Mouse (Mus musculus): ENCODE results near the gene Dnajb6.
"Not testable (repeated sequence)": the region's sequence is repeated elsewhere in the genome, so short reads cannot be mapped to it uniquely, and the experiment has no call there.

Gene Dnajb6

DNA sequence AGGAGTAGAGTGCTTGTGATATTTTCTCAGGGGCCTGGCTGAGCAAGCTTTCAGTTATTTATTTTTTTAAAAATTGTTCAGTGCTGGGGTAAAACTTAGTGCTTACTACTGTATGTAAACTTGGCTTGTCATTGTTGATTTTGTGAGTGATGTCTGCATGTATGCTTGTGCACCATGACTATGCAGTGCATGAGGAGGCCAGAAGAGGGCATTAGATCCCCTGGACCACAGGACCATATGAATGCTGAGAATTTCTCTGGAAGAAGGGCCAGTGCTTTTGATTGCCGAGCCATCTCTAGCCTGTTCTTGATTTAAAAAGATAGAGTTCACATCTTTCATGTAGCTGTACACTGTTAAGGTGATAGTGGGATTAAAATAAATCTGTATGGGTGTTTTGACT lies 35.4 kb downstream of the Dnajb6 start:
- no peak for DNase-seq (ENCODE audit: low spot score in 2 of 2)

DNA sequence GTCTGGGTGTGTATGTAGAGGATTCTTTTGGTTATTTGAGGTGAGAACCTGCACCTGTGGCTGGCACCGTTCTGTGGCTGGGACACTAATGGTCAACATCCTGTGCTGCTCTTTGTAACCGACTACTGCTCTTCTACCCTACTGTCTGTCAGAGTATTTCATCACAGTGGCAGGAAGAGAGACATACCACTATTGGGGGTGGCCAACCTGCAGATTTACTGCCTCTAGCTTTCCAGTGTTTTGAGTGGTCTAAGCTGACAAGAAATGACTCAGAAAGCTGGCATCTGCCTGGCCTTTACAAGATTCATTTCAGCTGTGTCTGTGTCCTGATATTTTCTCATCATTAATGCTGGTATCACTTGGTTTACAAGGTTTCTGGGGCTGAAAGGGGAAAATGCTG lies 36.5 kb downstream of the Dnajb6 start:
- DNase-seq (ENCODE audit: low spot score in 2 of 2): no peak

GRCm38 (mm10) chr5:29772651-29773330 lies 37.3 kb downstream of the Dnajb6 start:
- peak in 1 of 2 experiments; percentile 9 for DNase-seq (ENCODE audit: low spot score in 2 of 2)

- no peak for DNase-seq (ENCODE audit: low spot score in 2 of 2)
Measured at GRCm38 (mm10) chr5:29773460-29774150, 38.1 kb downstream of the Dnajb6 start.

DNA sequence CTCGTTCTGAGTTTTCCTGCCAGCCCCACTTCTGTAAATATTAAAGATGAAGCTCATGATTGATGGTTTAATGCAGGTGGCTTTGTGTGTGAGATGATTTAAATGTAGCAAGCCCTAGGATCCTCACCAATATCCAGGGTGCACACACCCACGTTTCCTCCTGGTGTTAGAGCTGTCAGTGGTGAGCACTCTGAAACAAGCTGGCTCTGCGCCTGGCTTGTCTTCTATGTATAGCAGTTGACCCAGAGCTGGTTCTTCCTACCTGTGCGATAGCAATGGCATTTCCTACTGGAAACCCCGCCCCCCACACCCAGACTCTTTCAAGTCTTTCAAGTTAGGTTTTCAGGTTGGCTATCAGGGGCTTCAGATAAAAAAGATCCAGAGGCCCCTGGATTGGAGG lies 39.9 kb downstream of the Dnajb6 start:
- no peak for DNase-seq (ENCODE audit: low spot score in 2 of 2)

- DNase-seq (ENCODE audit: low spot score in 2 of 2): no peak
Measured at GRCm38 (mm10) chr5:29778029-29778428, 42.5 kb downstream of the Dnajb6 start.

DNA sequence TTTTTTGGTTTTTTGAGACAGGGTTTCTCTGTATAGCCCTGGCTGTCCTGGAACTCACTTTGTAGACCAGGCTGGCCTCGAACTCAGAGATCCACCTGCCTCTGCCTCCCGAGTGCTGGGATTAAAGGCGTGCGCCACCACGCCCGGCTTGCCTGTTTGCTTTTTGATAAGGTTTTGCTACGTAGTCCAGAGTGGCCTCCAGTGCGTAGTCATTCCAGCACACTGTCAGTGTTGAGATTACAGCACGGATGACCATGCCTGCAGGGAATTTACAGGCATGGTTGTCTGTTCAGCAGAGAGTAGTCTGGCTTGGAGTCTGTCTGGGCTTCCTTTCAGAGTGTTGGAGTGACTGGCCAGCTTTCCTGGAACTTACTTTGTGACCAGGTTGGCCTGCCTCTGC lies 44.2 kb downstream of the Dnajb6 start:
- DNase-seq (ENCODE audit: low spot score in 2 of 2): not testable (repeated sequence)

GRCm38 (mm10) chr5:29782261-29782660 lies 46.8 kb downstream of the Dnajb6 start:
- no peak for DNase-seq (ENCODE audit: low spot score in 2 of 2)

DNA sequence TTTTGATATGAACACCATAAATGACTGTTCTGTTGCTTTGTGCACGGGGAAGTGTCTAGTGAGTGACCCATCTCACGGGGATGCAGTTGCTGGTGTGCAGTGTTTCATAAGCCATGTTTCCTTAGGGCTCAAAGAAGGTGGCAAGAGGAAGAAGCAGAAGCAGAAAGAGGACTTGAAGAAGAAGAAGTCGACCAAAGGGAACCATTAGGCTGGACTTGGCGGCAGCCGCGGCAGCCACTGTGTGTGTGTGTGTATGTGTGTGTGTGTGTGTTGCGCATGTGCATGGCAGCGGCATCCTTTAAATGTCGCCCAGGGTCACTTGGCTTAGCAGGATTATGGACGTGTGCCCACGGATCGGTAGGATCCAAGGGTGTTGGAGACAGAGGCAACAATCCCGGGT lies 49.4 kb downstream of the Dnajb6 start:
- DNase-seq (ENCODE audit: low spot score in 2 of 2): not testable (repeated sequence)

DNA sequence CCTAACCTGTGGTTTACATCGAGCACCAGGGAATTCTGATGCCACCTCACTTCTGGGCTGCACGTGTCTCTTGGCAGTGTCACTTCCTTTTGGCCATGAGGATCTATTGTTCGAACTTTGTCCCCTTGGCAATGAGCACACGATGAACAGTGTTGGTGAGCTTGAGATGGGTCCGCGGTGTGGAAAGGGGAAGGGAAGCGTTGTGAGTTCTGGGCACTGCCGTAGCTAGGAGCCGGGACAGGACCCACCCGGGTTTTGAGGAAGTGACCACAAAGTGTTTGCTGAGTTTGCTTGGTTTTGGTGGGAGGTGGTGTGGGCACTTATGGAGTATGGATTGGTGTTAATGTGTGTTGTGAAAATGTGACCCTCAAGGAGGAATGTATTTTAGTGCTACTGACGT lies 50.5 kb downstream of the Dnajb6 start:
- not testable (repeated sequence) for DNase-seq (ENCODE audit: low spot score in 2 of 2)

GRCm38 (mm10) chr5:29794933-29795332 lies 59.4 kb downstream of the Dnajb6 start:
- not testable (repeated sequence) for DNase-seq (ENCODE audit: low spot score in 2 of 2)

GRCm38 (mm10) chr5:29808940-29809339 lies 73.5 kb downstream of the Dnajb6 start:
- DNase-seq (ENCODE audit: low spot score in 2 of 2): no peak

GRCm38 (mm10) chr5:29811377-29811921 lies 76.0 kb downstream of the Dnajb6 start:
- DNase-seq (ENCODE audit: low spot score in 2 of 2): not testable (repeated sequence)

- peak; percentile 3 to 4 for DNase-seq (ENCODE audit: low spot score in 2 of 2)
Measured at GRCm38 (mm10) chr5:29816523-29817242, 81.2 kb downstream of the Dnajb6 start.

GRCm38 (mm10) chr5:29817400-29817799 lies 81.9 kb downstream of the Dnajb6 start:
- no peak for DNase-seq (ENCODE audit: low spot score in 2 of 2)

GRCm38 (mm10) chr5:29818287-29818686 lies 82.8 kb downstream of the Dnajb6 start:
- DNase-seq (ENCODE audit: low spot score in 2 of 2): no peak

- peak; percentile 15 to 31 for DNase-seq (ENCODE audit: low spot score in 2 of 2)
Measured at GRCm38 (mm10) chr5:29824796-29825195, 89.3 kb downstream of the Dnajb6 start.

GRCm38 (mm10) chr5:29826780-29827179 lies 91.3 kb downstream of the Dnajb6 start:
- no peak for DNase-seq (ENCODE audit: low spot score in 2 of 2)

DNA sequence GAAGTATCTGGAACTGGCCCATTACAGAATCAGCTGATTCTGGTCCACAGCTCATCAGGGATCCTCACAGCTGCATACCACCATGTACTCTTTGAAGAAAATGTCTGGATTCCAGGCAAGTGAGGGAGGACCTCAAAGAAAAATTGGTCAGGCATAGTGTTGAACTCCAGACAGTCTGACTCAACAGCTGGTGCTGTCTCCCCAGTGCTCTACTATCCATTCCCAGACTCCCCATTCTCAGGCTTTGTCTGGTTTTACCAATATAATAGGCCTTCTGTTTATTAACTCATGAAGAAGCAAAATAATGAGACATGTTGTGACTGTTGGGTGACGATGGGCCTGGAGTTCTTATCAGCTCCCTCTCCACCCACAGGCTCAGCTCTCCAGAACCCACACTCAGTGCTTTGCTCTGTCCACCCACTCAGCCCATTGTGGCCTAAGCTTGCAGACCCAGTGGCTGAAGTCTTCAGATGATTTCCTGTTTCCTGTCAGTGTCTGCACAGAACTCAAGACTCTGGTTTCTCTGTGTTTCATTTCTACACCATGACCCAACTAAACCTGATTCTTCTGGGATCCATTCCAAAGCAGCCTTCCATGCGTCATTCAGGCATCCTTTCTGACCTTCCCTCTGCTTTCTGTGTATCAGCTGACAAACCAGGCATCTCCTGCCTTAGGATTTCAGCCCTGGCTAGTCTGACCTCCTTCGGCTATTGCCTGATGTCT lies 107.1 kb downstream of the Dnajb6 start:
- no peak for DNase-seq (ENCODE audit: low spot score in 2 of 2)

GRCm38 (mm10) chr5:29845038-29845437 lies 109.5 kb downstream of the Dnajb6 start:
- DNase-seq (ENCODE audit: low spot score in 2 of 2): peak in 1 of 2 experiments; percentile 10

- no peak for DNase-seq (ENCODE audit: low spot score in 2 of 2)
Measured at GRCm38 (mm10) chr5:29847494-29847893, 112.0 kb downstream of the Dnajb6 start.

DNA sequence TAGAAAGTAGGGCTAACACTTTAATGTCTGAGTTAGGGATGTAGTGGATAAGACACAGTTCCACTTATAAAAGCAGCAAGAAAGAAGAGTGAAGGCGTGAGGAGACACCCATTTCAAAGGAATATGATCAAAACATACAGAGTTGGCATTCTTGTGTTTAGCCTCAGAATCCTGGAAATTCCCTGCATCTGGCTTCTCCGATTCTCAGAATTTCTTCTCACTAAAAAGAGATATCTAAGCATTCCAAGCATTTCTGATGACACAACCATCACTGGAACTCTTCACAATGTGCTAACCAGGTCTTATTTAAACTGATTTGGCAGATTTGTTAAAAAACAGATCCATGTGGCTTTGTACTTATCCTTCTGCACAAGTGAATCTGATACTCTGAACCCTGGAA lies 112.6 kb downstream of the Dnajb6 start:
- DNase-seq (ENCODE audit: low spot score in 2 of 2): no peak

All from spleen, postnatal 36 days (tissue).